Mouse (Mus musculus) kidney, embryonic 14.5 days (tissue): ENCODE data around the gene Sik3. TPM values are rescaled to one million over a fixed set of nuclear protein-coding genes. Genes with fewer than 3 reads are reported as not detected.

ENCODE experiments used
- ATAC-seq: fragments of 200-750 bp; cut with Nextera tagmentation; 2 replicates; pipeline ENCODE4 v1.8.0; 2017; ENCODE audit warnings: moderate number of reproducible peaks, mild to moderate bottlenecking, moderate TSS enrichment, moderate library complexity; ENCODE audit not compliant: low FRiP score, low TSS enrichment
- H3K27ac ChIP-seq: fragments of 300-500 bp; sonication (generic); 2 replicates; pipeline ENCODE4 v1.5.1; 2014; ENCODE audit warnings: low read depth, mild to moderate bottlenecking, low read length, moderate library complexity, mixed read lengths
- H3K27me3 ChIP-seq: fragments of 300-500 bp; sonication (generic); 2 replicates; pipeline ENCODE4 v1.6.1; 2014; ENCODE audit warnings: mild to moderate bottlenecking, low read length; ENCODE audit not compliant: control insufficient read depth, insufficient read depth
- H3K36me3 ChIP-seq: fragments of 300-500 bp; sonication (generic); 2 replicates; pipeline ENCODE4 v1.6.1; 2014; ENCODE audit warnings: low read length, mixed read lengths; ENCODE audit not compliant: control insufficient read depth, insufficient read depth
- H3K4me1 ChIP-seq: fragments of 300-500 bp; sonication (generic); 2 replicates; pipeline ENCODE4 v1.6.1; 2014; ENCODE audit warnings: low read length, mixed read lengths; ENCODE audit not compliant: control insufficient read depth, insufficient read depth
- H3K4me2 ChIP-seq: fragments of 300-500 bp; sonication (generic); replicated peaks from 2 replicates; pipeline ENCODE4 v1.6.1; 2014; ENCODE audit warnings: low read depth, mild to moderate bottlenecking, low read length
- H3K4me3 ChIP-seq: fragments of 300-500 bp; sonication (generic); 2 replicates; pipeline ENCODE4 v1.5.1; 2014; ENCODE audit warnings: mild to moderate bottlenecking, low read length
- H3K9ac ChIP-seq: fragments of 300-500 bp; sonication (generic); 2 replicates; pipeline ENCODE4 v1.6.1; 2014; ENCODE audit warnings: low read depth, mild to moderate bottlenecking, low read length, moderate library complexity
- H3K9me3 ChIP-seq: fragments of 300-500 bp; sonication (generic); 2 replicates; pipeline ENCODE4 v1.6.1; 2016; ENCODE audit warnings: low read length; ENCODE audit not compliant: control insufficient read depth
- WGBS: fragments of 180-500 bp; shearing (Covaris S2); extraction: QIAGEN DNeasy Blood & Tissue Kit; methylation state at CpG from one replicate; pipeline ENCODE4 v1.1.7; 2014; 5-methylcytosine and 5-hydroxymethylcytosine counted together
- polyA plus RNA-seq: library from polyadenylated mRNA; unstranded; fragments of >200 nt; fragmentation: Nextera tagmentation; extraction: Ambion mirVana; gene quantifications from 2 replicates; pipeline ENCODE4 v1.2.1, GENCODE M21; 2014

Sik3 gene
- polyA plus RNA-seq, 1 experiment from 2014 or later, result 10.1 TPM

DNA sequence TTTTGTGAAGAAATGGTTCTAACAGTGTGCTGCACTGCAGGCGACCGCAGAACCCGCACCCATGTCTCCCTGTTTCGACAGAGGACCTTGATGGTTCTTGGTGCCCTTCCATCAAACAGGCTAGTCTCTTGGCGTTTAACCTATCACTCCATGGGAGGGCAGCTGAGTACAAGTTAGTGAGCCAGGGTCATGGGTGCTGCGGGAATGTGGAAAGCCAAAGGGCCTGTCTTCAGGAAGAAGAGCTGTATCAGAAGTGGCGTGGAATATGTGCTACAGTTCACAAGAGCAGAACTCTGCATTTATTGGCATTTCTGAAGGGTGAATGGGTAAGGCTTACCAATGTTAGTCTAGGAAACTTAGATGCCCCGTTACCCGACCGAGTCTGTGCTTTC is 202.3 kb downstream of the Sik3 start:
- ATAC-seq, result no peak
- peaks cover 51% of the 10 kb centered on the region for H3K36me3 ChIP-seq
- H3K27me3 ChIP-seq, result no peaks in the 10 kb centered on the region
- no peaks in the 10 kb centered on the region for H3K9me3 ChIP-seq
- H3K4me1 ChIP-seq, result 0 out of 2 replicates have a peak, but pooled peaks cover 2% of the 10 kb centered on the region
- H3K4me3 ChIP-seq, result no peak overlapping the region
- no peak overlapping the region for H3K9ac ChIP-seq
- WGBS, result 94% methylated on average over 10 of the region's 10 CpGs
- no peak overlapping the region for H3K27ac ChIP-seq
- no peak overlapping the region for H3K4me2 ChIP-seq

DNA sequence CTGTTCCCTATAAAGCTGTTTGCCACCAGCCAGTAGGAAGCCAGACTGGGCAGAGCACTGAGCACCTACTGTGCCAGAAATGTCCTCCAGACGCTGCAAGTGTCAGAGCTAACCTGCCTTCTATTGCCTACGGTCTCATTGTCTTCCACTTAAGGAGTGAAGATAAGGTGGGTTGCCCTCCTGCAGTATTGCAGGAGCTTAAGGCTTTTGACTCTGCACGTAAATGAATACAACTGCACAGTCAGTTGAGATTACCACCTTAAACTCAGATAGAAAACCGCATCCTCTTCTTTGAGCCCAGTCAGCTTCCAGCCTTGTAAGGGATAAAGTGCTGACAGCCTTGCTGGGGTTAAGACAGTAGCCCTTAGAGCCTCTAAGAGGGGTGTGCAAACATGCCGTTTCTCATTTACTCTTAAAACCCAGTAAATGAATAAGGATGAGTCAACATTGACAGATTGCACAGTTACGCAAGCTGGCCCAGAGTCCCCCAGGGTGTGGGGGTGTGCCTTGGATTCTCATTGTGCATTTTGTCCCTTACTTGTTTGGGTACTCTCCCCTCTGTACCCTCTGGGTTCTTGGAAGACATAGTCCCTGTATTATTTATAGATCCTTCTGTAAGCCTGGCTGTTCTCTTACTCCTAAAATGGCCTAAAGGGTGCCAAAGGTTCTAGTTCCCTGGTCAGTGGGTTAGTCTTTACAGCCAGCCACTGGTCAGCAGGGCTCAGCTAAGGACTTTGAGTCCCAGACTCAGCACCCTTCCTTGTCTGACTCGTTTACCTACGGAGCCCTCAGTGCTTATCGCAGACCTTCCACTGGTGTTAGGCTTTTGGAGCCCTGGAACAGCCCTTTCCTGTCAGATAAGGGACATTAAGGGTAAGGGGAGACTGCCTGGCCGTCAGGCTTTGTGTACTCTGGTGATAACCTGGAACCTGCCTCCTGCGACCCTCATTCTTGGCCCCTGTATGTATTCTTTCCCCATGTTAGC is 203.0 kb downstream of the Sik3 start:
- WGBS, result 85% methylated on average over 11 of the region's 11 CpGs
- H3K4me1 ChIP-seq, result 0 out of 2 replicates have a peak, but pooled peaks cover 3% of the 10 kb centered on the region
- H3K9me3 ChIP-seq, result no peaks in the 10 kb centered on the region
- H3K4me2 ChIP-seq, result no peak overlapping the region
- H3K9ac ChIP-seq, result no peak overlapping the region
- H3K4me3 ChIP-seq, result no peak overlapping the region
- H3K27ac ChIP-seq, result no peak overlapping the region
- H3K27me3 ChIP-seq, result no peaks in the 10 kb centered on the region
- no peak for ATAC-seq
- peaks cover 49% of the 10 kb centered on the region for H3K36me3 ChIP-seq

DNA sequence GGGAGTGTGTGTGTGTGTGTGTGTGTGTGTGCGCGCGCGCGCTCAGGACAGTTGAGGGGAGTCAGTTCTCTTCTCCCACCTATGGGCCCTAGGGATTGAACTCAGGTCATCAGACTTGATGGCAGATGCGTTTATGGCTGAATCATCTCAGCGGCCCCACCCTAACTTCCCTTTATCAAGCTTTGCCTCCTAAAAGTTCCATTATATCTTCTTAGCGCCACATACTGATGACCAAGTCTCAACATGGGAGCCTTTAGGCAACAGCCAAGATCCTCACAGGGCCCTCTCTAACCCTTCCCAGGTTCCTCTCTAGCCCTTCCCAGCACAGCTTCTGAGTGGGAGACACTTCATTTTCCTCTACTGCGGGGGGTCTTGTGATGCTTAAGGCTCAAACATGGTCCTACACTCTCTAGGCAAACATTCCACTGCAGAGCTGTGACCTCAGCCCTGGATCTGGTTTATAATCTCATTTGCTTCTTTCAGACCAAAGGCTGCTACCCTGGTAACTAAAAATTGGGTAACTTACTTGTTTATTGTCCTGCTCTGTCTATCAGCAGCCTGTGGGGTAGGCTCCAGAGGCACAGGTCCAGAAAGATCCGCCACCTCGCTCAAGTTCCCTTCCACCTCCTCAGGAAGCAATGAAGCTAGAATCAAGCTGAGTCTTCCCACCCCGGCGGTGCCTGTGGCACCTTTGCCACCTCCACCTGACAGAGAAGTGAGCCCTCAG is 204.3 kb downstream of the Sik3 start:
- H3K9ac ChIP-seq, result no peak overlapping the region
- no peaks in the 10 kb centered on the region for H3K9me3 ChIP-seq
- 0 out of 2 replicates have a peak, but pooled peaks cover 3% of the 10 kb centered on the region for H3K4me1 ChIP-seq
- peaks cover 49% of the 10 kb centered on the region; the same call in 1 of the 2 replicates for H3K36me3 ChIP-seq
- H3K27me3 ChIP-seq, result no peaks in the 10 kb centered on the region
- 89% methylated on average over 13 of the region's 13 CpGs for WGBS
- H3K27ac ChIP-seq, result no peak overlapping the region
- no peak for ATAC-seq
- H3K4me3 ChIP-seq, result no peak overlapping the region
- H3K4me2 ChIP-seq, result no peak overlapping the region

DNA sequence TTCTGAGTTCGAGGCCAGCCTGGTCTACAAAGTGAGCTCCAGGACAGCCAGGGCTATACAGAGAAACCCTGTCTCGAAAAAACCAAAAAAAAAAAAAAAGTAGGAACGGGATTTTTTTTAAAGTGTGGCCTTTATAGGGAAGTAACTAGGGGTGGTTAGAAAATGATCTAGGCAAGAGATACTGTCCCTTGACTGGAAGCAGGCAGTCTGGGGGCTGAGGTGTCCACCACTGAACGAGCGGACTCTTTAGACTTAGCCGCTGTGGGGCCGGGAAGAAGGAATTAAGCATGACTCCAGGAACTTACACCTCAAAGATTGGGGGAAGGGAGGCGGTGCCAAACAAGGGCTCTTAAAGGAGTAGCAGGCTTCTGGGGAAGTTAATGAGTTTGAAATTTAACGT is 205.6 kb downstream of the Sik3 start:
- ATAC-seq, result no peak
- no peaks in the 10 kb centered on the region for H3K9me3 ChIP-seq
- H3K4me2 ChIP-seq, result no peak overlapping the region
- no peak overlapping the region for H3K9ac ChIP-seq
- H3K36me3 ChIP-seq, result peaks cover 48% of the 10 kb centered on the region; the same call in 1 of the 2 replicates
- 72% methylated on average over 9 of the region's 9 CpGs for WGBS
- no peaks in the 10 kb centered on the region for H3K27me3 ChIP-seq
- no peak overlapping the region for H3K4me3 ChIP-seq
- H3K27ac ChIP-seq, result no peak overlapping the region
- 0 out of 2 replicates have a peak, but pooled peaks cover 3% of the 10 kb centered on the region for H3K4me1 ChIP-seq

DNA sequence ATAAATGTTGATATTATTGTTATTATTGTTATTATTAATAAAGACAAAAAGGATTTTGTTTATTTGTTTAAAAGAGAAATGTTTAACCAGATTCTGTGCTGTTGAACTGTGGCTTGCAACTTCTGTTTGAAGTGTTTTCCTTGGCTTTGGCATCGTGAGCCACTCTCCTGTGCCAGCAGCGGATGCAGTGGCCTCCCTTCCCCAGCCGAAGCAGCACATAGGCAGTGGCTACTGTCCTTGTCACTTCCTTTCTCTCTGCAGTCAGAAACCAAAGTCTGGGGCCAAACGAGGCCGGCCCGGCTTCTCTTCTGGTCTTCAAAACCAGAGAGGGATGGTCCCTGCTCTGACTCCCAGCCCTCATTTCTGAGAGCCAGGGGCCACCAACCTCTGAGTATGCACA is 210.5 kb downstream of the Sik3 start:
- peaks cover 34% of the 10 kb centered on the region; the same call in 1 of the 2 replicates for H3K36me3 ChIP-seq
- H3K9me3 ChIP-seq, result no peaks in the 10 kb centered on the region
- no peak overlapping the region for H3K27ac ChIP-seq
- no peak overlapping the region for H3K4me2 ChIP-seq
- H3K27me3 ChIP-seq, result no peaks in the 10 kb centered on the region
- no peak overlapping the region for H3K4me3 ChIP-seq
- no peak for ATAC-seq
- H3K9ac ChIP-seq, result no peak overlapping the region
- H3K4me1 ChIP-seq, result 0 out of 2 replicates have a peak, but pooled peaks cover 3% of the 10 kb centered on the region
- 90% methylated on average over 6 of the region's 6 CpGs for WGBS

DNA sequence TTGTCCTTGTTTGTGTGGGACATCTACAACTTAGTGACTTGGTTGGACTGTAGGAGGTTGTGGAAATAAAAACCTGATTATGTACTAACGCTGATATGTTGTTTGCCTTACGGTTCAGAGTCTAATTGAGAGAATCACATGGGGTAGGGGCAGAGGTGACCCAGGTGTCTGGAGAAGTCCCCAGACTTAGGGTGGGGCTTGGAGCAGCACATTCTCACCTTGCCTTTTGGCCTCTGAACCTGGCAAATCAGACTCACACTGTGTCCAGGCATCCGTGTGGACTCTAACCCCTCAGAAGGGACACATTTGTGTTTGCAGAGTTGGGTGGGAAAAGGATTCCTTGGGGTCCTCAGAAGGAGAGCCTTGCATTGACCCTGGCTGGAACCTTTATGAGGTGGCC is 211.5 kb downstream of the Sik3 start:
- peaks cover 33% of the 10 kb centered on the region; the same call in 1 of the 2 replicates for H3K36me3 ChIP-seq
- no peak overlapping the region for H3K27ac ChIP-seq
- no peak for ATAC-seq
- H3K9me3 ChIP-seq, result no peaks in the 10 kb centered on the region
- 0 out of 2 replicates have a peak, but pooled peaks cover 3% of the 10 kb centered on the region for H3K4me1 ChIP-seq
- H3K27me3 ChIP-seq, result no peaks in the 10 kb centered on the region
- WGBS, result 65% methylated on average over 3 of the region's 3 CpGs
- no peak overlapping the region for H3K9ac ChIP-seq
- no peak overlapping the region for H3K4me2 ChIP-seq
- H3K4me3 ChIP-seq, result no peak overlapping the region

DNA sequence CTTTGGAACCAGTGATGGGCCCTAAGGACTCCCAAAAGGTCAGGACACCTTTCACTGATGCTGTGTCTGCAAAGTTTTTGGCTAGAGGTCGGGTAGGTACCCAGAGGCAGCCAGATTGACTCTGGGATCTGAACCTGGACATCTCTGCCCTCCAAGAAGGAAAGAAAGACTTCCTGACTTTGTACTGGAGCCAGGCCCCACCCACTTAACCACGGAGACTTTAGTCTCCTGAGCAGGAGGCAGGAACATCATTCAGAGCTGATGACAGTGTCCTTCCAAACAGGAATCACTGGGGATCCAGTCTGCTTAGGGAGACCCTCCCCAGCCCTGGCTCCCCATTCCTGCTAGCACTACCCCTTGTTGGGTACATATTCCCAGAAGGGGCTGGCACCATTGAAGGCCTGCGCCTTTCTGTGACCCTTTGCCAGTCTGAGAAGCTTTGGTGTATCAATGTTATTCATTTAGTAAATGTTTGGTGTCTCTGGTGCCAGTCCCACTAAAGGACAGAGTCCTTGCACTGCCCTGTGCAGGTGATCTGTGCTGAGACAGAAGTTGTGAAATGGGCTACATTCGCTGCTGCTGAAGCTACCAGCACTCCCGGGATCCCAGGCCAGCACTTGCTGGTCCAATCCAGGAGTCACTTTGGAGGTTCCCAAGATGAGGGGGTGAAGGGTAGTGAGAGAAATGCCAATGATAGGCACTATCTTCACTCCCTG is 212.5 kb downstream of the Sik3 start:
- H3K4me3 ChIP-seq, result no peak overlapping the region
- no peak overlapping the region for H3K27ac ChIP-seq
- 0 out of 2 replicates have a peak, but pooled peaks cover 1% of the 10 kb centered on the region for H3K4me1 ChIP-seq
- H3K36me3 ChIP-seq, result peaks cover 25% of the 10 kb centered on the region; the same call in 1 of the 2 replicates
- ATAC-seq, result no peak
- H3K27me3 ChIP-seq, result no peaks in the 10 kb centered on the region
- H3K9ac ChIP-seq, result no peak overlapping the region
- 65% methylated on average over 5 of the region's 5 CpGs for WGBS
- no peaks in the 10 kb centered on the region for H3K9me3 ChIP-seq
- H3K4me2 ChIP-seq, result no peak overlapping the region

DNA sequence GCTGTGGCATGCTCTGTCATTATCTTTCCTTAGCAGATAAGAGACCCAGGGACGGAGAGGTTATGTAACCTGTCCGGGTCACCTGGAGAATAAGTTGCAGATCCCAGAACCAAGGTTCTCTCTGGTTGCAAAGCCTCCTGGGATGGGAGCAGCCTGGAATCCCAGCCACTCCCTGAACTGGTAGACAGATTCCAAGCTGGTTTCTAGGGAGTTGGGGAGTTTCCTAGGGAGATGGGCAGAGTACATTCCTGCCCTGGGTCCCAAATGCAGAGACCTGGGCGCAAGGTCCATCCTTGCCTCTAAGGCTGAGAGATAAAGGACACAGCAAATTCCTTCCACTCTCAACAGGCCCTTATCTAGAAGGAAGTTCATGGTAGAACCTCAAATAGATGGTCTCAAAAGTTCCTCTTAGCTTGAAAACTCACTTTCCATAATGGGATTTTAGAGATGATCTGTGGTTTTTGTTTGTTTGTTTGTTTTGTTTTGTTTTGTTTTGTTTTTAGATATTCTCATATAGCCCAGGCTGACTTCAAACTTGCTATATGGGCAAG is 214.5 kb downstream of the Sik3 start:
- Histone ChIP-seq H3K4me3 (no peak overlapping the region), H3K27me3 (no peaks in the 10 kb centered on the region), H3K9me3 (no peaks in the 10 kb centered on the region), H3K4me2 (no peak overlapping the region), H3K27ac (no peak overlapping the region), H3K36me3 (peaks cover 7% of the 10 kb centered on the region; the same call in 1 of the 2 replicates), H3K4me1 (0 out of 2 replicates have a peak, but pooled peaks cover 5% of the 10 kb centered on the region), H3K9ac (no peak overlapping the region)
- no peak for ATAC-seq
- WGBS, result 93% methylated on average over 3 of the region's 3 CpGs
